Mouse (Mus musculus) liver, postnatal 0 days (tissue): ENCODE measurements at regions not wholly inside any gene's neighbourhood (a gene's known extent, or its start where the extent isn't known, plus 50 kb on each side); places are given as distances from the start of the nearest gene placed in this dataset.

ENCODE experiments used
- CTCF ChIP-seq: sonication (generic); IDR thresholded peaks from 2 replicates; pipeline ENCODE4 v1.5.1; 2016; ENCODE audit warnings: antibody characterized with exemption, low read depth
- EP300 ChIP-seq: IDR thresholded peaks from 2 replicates; pipeline ENCODE4 v1.6.1; 2016; ENCODE audit warnings: antibody characterized with exemption, low read depth, mild to moderate bottlenecking

DNA sequence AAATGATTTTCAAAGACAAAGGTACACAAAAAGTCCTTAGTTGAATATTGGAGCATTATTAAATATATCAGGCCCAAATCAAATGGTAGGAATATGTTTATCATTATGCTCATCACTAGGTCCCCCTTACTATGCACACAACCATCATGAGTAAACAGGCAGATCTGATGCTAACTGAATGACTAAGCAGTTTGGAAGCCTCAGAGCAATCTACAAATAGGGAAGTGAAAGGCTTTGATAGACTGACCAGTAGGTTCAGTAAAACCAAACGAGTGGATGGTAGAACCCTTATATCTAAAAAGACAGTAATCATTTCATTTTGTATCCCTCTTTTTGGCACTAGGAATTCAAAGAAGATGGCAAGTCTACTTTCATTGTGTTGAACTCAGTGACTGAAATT, 1039.5 kb upstream of the Gje1 start:
- no peak for TF ChIP-seq CTCF
- TF ChIP-seq EP300, result no peak
